Mouse (Mus musculus): ENCODE results near the gene Prdx2.

DNA sequence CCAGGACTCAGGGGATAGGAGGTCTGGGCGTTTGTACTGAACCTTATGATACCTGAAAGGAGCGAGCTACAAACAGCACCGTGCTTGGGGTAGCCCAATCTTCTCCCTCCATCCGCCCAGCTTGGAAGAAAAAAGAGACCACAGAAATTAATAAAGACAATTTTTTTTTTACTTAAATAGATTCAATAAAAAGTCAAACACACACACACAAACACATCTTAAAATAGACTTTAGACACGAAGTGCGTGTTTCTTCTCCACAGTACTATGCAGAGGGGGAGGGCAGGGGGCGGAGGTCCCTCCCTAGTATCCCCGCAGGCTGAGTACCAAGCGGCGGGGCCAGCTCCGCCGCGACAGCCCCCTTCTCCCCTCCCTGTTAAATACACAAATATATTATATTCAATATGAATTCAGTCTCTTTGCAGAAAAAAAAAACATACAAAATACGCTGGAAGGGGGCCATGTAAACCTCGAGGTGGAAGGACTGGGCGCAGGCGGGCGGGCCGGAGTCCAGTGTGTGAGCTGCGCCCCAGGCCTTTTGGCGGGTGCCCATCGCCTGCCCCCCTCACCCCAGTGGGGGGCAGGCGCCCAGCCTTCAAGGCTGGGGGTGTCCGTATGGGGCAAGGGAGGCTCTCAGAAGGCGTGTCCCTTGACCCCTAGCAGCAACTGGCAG lies 7.5 kb downstream of the Prdx2 start:
- TF ChIP-seq CTCF (IDR thresholded peaks at IDR 0.05; ENCODE audit: extremely low read depth, insufficient read depth, insufficient read length, insufficient replicate concordance) (no peak), POLR2A (IDR thresholded peaks at IDR 0.05; ENCODE audit: low read depth, low read length) (no peak; the same call in 1 of the 2 replicates)

Measured in spleen, adult 2 months (tissue).